In genomic region chr1:62738165-62738564, GRCm38 (mm10) we compare ENCODE assay signal across 12 mouse cellular contexts.
"Had no signal": no experiment of that assay in that cellular context is flagged by ENCODE, and none has a peak within 500 bp of the region (broad histone marks: within the 10 kb centered on the region; RNA-seq: fewer than 3 reads in every experiment).

No protein-coding gene starts in this region.

- H3K4me1 ChIP-seq: liver, embryonic 13.5 days had no signal

- H3K27me3 ChIP-seq: limb, embryonic 12.5 days; liver, embryonic 13.5 days had no signal

- H3K27ac ChIP-seq: left cerebral cortex, adult 2 months; limb, embryonic 12.5 days; liver, embryonic 13.5 days; midbrain, embryonic 12.5 days; neural tube, embryonic 12.5 days had no signal

- DNase-seq: kidney, adult 8-10 months; kidney, postnatal 36 days; liver; liver, embryonic 13.5 days; liver, postnatal 0 days; right cerebral cortex, postnatal 4 days; spleen, adult 18-20 months; thymus, postnatal 4 days had no signal

- H3K36me3 ChIP-seq: liver, embryonic 13.5 days; midbrain, embryonic 12.5 days had no signal

- H3K9me3 ChIP-seq: limb, embryonic 12.5 days; liver, embryonic 13.5 days; midbrain, embryonic 12.5 days; neural tube, embryonic 12.5 days had no signal

- H3K4me3 ChIP-seq: left cerebral cortex, adult 2 months; limb, embryonic 12.5 days; liver, embryonic 13.5 days; midbrain, embryonic 12.5 days; neural tube, embryonic 12.5 days had no signal
